Mouse (Mus musculus): Measurements from ENCODE around the gene Ceacam10. TPM values are rescaled to one million over a fixed set of nuclear protein-coding genes. Genes with fewer than 3 reads are reported as not detected.
"Not testable (repeated sequence)": the region's sequence is repeated elsewhere in the genome, so short reads cannot be mapped to it uniquely, and the experiment has no call there.

The Ceacam10 gene
- total RNA-seq (2014; fragmentation: Nextera tagmentation) (not detected in 2 replicates), total RNA-seq (2017) (0.17 and 0.27 TPM in 2 replicates), polyA plus RNA-seq (2012) (not detected in 2 replicates)

GRCm38 (mm10) chr7:24776918-24777317 is at the start of gene Ceacam10:
Ceacam10 (plus strand) TSS chr7:24777206.
- DNase-seq (ENCODE audit: low spot score); H3K4me1 ChIP-seq (ENCODE audit: insufficient read depth, low read depth, low read length); ATAC-seq (ENCODE audit: extremely low read depth, insufficient number of reproducible peaks, low FRiP score, poor library complexity, severe bottlenecking); H3K9me3 ChIP-seq (replicated peaks); H3K36me3 ChIP-seq (replicated peaks); H3K4me3 ChIP-seq (ENCODE audit: low read depth, low read length); H3K27me3 ChIP-seq (ENCODE audit: insufficient read depth, low read length): not testable (repeated sequence)

GRCm38 (mm10) chr7:24735970-24736670 is 40.9 kb upstream of the Ceacam10 start:
- H3K4me3 ChIP-seq (ENCODE audit: low read depth, low read length), result no peak overlapping the region
- no peaks in the 10 kb centered on the region for H3K9me3 ChIP-seq (replicated peaks)
- no peaks in the 10 kb centered on the region for H3K27me3 ChIP-seq (ENCODE audit: insufficient read depth, low read length)
- no peaks in the 10 kb centered on the region for H3K4me1 ChIP-seq (ENCODE audit: insufficient read depth, low read depth, low read length)
- DNase-seq (ENCODE audit: low spot score) (no peak), ATAC-seq (ENCODE audit: extremely low read depth, insufficient number of reproducible peaks, low FRiP score, poor library complexity, severe bottlenecking) (no peak)
- H3K36me3 ChIP-seq (replicated peaks), result no peaks in the 10 kb centered on the region
- TF ChIP-seq TAL1 (conservative IDR thresholded peaks at IDR 0.05; ENCODE audit: low read depth, low read length) (no peak), CTCF (IDR thresholded peaks at IDR 0.05; ENCODE audit: low read depth, low read length) (no peak), GATA2 (IDR thresholded peaks at IDR 0.05; ENCODE audit: borderline replicate concordance, low read depth, low read length) (no peak), POLR2AphosphoS5 (IDR thresholded peaks at IDR 0.05; ENCODE audit: insufficient replicate concordance, low read depth, low read length) (no peak), GATA1 (IDR thresholded peaks at IDR 0.05; ENCODE audit: borderline replicate concordance, low read length) (no peak)

GRCm38 (mm10) chr7:24750695-24751094 is 26.3 kb upstream of the Ceacam10 start:
- ATAC-seq (ENCODE audit: extremely low read depth, insufficient number of reproducible peaks, low FRiP score, poor library complexity, severe bottlenecking), result no peak
- no peaks in the 10 kb centered on the region for H3K36me3 ChIP-seq (replicated peaks)
- H3K27me3 ChIP-seq (ENCODE audit: insufficient read depth, low read length), result peaks cover 4% of the 10 kb centered on the region; the same call in 1 of the 2 replicates

GRCm38 (mm10) chr7:24751610-24752009 is 25.4 kb upstream of the Ceacam10 start:
- no peaks in the 10 kb centered on the region for H3K4me1 ChIP-seq (ENCODE audit: insufficient read depth, low read depth, low read length)
- DNase-seq (ENCODE audit: low spot score), result no peak
- peaks cover 4% of the 10 kb centered on the region; the same call in 1 of the 2 replicates for H3K27me3 ChIP-seq (ENCODE audit: insufficient read depth, low read length)
- no peaks in the 10 kb centered on the region for H3K9me3 ChIP-seq (replicated peaks)
- H3K36me3 ChIP-seq (replicated peaks), result no peaks in the 10 kb centered on the region
- TF ChIP-seq GATA1 (IDR thresholded peaks at IDR 0.05; ENCODE audit: borderline replicate concordance, low read length) (no peak), GATA2 (IDR thresholded peaks at IDR 0.05; ENCODE audit: borderline replicate concordance, low read depth, low read length) (no peak), CTCF (IDR thresholded peaks at IDR 0.05; ENCODE audit: low read depth, low read length) (no peak), TAL1 (conservative IDR thresholded peaks at IDR 0.05; ENCODE audit: low read depth, low read length) (no peak), POLR2AphosphoS5 (IDR thresholded peaks at IDR 0.05; ENCODE audit: insufficient replicate concordance, low read depth, low read length) (no peak)
- no peak overlapping the region for H3K4me3 ChIP-seq (ENCODE audit: low read depth, low read length)
- ATAC-seq (ENCODE audit: extremely low read depth, insufficient number of reproducible peaks, low FRiP score, poor library complexity, severe bottlenecking), result no peak

More at GRCm38 (mm10) chr7:24750695-24751094, 26.3 kb upstream of the Ceacam10 start:
- no peak overlapping the region for H3K4me3 ChIP-seq (ENCODE audit: low read depth, low read length)
- TF ChIP-seq CTCF (IDR thresholded peaks at IDR 0.05; ENCODE audit: low read depth, low read length) (no peak), TAL1 (conservative IDR thresholded peaks at IDR 0.05; ENCODE audit: low read depth, low read length) (no peak), GATA2 (IDR thresholded peaks at IDR 0.05; ENCODE audit: borderline replicate concordance, low read depth, low read length) (no peak), POLR2AphosphoS5 (IDR thresholded peaks at IDR 0.05; ENCODE audit: insufficient replicate concordance, low read depth, low read length) (no peak), GATA1 (IDR thresholded peaks at IDR 0.05; ENCODE audit: borderline replicate concordance, low read length) (no peak)
- no peaks in the 10 kb centered on the region for H3K4me1 ChIP-seq (ENCODE audit: insufficient read depth, low read depth, low read length)
- DNase-seq (ENCODE audit: low spot score), result no peak
- H3K9me3 ChIP-seq (replicated peaks), result no peaks in the 10 kb centered on the region

- DNase-seq (ENCODE audit: low spot score), result no peak
- no peak for ATAC-seq (ENCODE audit: extremely low read depth, insufficient number of reproducible peaks, low FRiP score, poor library complexity, severe bottlenecking)
- TF ChIP-seq CTCF (IDR thresholded peaks at IDR 0.05; ENCODE audit: low read depth, low read length) (no peak), GATA1 (IDR thresholded peaks at IDR 0.05; ENCODE audit: borderline replicate concordance, low read length) (no peak), GATA2 (IDR thresholded peaks at IDR 0.05; ENCODE audit: borderline replicate concordance, low read depth, low read length) (no peak)
- Histone ChIP-seq H3K36me3 (replicated peaks) (no peaks in the 10 kb centered on the region), H3K27me3 (ENCODE audit: insufficient read depth, low read length) (peaks cover 4% of the 10 kb centered on the region; the same call in 1 of the 2 replicates), H3K4me3 (ENCODE audit: low read depth, low read length) (no peak overlapping the region), H3K4me1 (ENCODE audit: insufficient read depth, low read depth, low read length) (no peaks in the 10 kb centered on the region), H3K9me3 (replicated peaks) (no peaks in the 10 kb centered on the region)
Observed at GRCm38 (mm10) chr7:24753476-24753875, 23.5 kb upstream of the Ceacam10 start.

GRCm38 (mm10) chr7:24758520-24758919 is 18.5 kb upstream of the Ceacam10 start:
- H3K9me3 ChIP-seq (replicated peaks), result no peaks in the 10 kb centered on the region
- H3K27me3 ChIP-seq (ENCODE audit: insufficient read depth, low read length), result peaks cover 4% of the 10 kb centered on the region; the same call in 1 of the 2 replicates
- H3K36me3 ChIP-seq (replicated peaks), result no peaks in the 10 kb centered on the region
- no peak overlapping the region for H3K4me3 ChIP-seq (ENCODE audit: low read depth, low read length)
- TF ChIP-seq GATA2 (IDR thresholded peaks at IDR 0.05; ENCODE audit: borderline replicate concordance, low read depth, low read length) (no peak), GATA1 (IDR thresholded peaks at IDR 0.05; ENCODE audit: borderline replicate concordance, low read length) (no peak), TAL1 (conservative IDR thresholded peaks at IDR 0.05; ENCODE audit: low read depth, low read length) (no peak), POLR2AphosphoS5 (IDR thresholded peaks at IDR 0.05; ENCODE audit: insufficient replicate concordance, low read depth, low read length) (no peak), CTCF (IDR thresholded peaks at IDR 0.05; ENCODE audit: low read depth, low read length) (no peak)
- H3K4me1 ChIP-seq (ENCODE audit: insufficient read depth, low read depth, low read length), result no peaks in the 10 kb centered on the region
- DNase-seq (ENCODE audit: low spot score) (no peak), ATAC-seq (ENCODE audit: extremely low read depth, insufficient number of reproducible peaks, low FRiP score, poor library complexity, severe bottlenecking) (no peak)

Measured in G1E (cell line).